Mouse (Mus musculus): ENCODE results near the gene Kif1b. TPM values are rescaled to one million over a fixed set of nuclear protein-coding genes. Genes with fewer than 3 reads are reported as not detected.
A peak's percentile ranks its signal among the peaks of the same experiment; 100 is the strongest.

Kif1b gene
- polyA plus RNA-seq, 1 experiment from 2014 or later = 90.9 TPM

GRCm38 (mm10) chr4:149150721-149151120 is 156.8 kb downstream of the Kif1b start:
- WGBS = 89% methylated on average over 11 of the region's 11 CpGs
- DNase-seq (ENCODE audit: low spot score) = no peak
- Histone ChIP-seq H3K36me3 (peaks cover 69% of the 10 kb centered on the region), H3K27me3 (ENCODE audit: insufficient read depth, poor library complexity, severe bottlenecking) (no peaks in the 10 kb centered on the region; the same call in 1 of the 2 replicates), H3K4me3 (no peak overlapping the region), H3K27ac (no peak overlapping the region), H3K9me3 (0 out of 2 replicates have a peak, but pooled peaks cover 3% of the 10 kb centered on the region), H3K4me1 (replicated peaks) (peaks cover 15% of the 10 kb centered on the region)

- 68% methylated on average over 11 of the region's 11 CpGs for WGBS
- Histone ChIP-seq H3K27me3 (ENCODE audit: insufficient read depth, poor library complexity, severe bottlenecking) (no peaks in the 10 kb centered on the region; the same call in 1 of the 2 replicates), H3K4me1 (replicated peaks) (peaks cover 15% of the 10 kb centered on the region), H3K4me3 (no peak overlapping the region), H3K36me3 (peaks cover 64% of the 10 kb centered on the region), H3K9me3 (0 out of 2 replicates have a peak, but pooled peaks cover 3% of the 10 kb centered on the region), H3K27ac (no peak overlapping the region)
- DNase-seq (ENCODE audit: low spot score) = no peak
Measured at GRCm38 (mm10) chr4:149150256-149150655, 157.2 kb downstream of the Kif1b start.

- H3K4me1 ChIP-seq (replicated peaks) = peaks cover 15% of the 10 kb centered on the region
Measured at GRCm38 (mm10) chr4:149149611-149150010, 157.9 kb downstream of the Kif1b start.

GRCm38 (mm10) chr4:149149196-149149595 is 158.3 kb downstream of the Kif1b start:
- Histone ChIP-seq H3K27me3 (ENCODE audit: insufficient read depth, poor library complexity, severe bottlenecking) (no peaks in the 10 kb centered on the region; the same call in 1 of the 2 replicates), H3K27ac (no peak overlapping the region), H3K36me3 (peaks cover 54% of the 10 kb centered on the region), H3K9me3 (no peaks in the 10 kb centered on the region), H3K4me1 (replicated peaks) (peaks cover 15% of the 10 kb centered on the region), H3K4me3 (no peak overlapping the region)
- WGBS = 76% methylated on average over 9 of the region's 9 CpGs
- no peak for DNase-seq (ENCODE audit: low spot score)

More at GRCm38 (mm10) chr4:149149611-149150010, 157.9 kb downstream of the Kif1b start:
- peak; percentile 28 for DNase-seq (ENCODE audit: low spot score)
- Histone ChIP-seq H3K27ac (no peak overlapping the region), H3K4me3 (no peak overlapping the region), H3K36me3 (peaks cover 58% of the 10 kb centered on the region), H3K9me3 (no peaks in the 10 kb centered on the region), H3K27me3 (ENCODE audit: insufficient read depth, poor library complexity, severe bottlenecking) (no peaks in the 10 kb centered on the region; the same call in 1 of the 2 replicates)
- 64% methylated on average over 7 of the region's 7 CpGs for WGBS

- 86% methylated on average over 4 of the region's 4 CpGs for WGBS
Measured at GRCm38 (mm10) chr4:149148084-149148483, 159.4 kb downstream of the Kif1b start.

GRCm38 (mm10) chr4:149147528-149147927 is 160.0 kb downstream of the Kif1b start:
- H3K4me3 ChIP-seq = no peak overlapping the region
- peaks cover 37% of the 10 kb centered on the region for H3K36me3 ChIP-seq
- peaks cover 15% of the 10 kb centered on the region for H3K4me1 ChIP-seq (replicated peaks)
- WGBS = 84% methylated on average over 7 of the region's 7 CpGs
- no peaks in the 10 kb centered on the region; the same call in 1 of the 2 replicates for H3K27me3 ChIP-seq (ENCODE audit: insufficient read depth, poor library complexity, severe bottlenecking)
- no peak for DNase-seq (ENCODE audit: low spot score)
- no peak overlapping the region for H3K27ac ChIP-seq
- H3K9me3 ChIP-seq = no peaks in the 10 kb centered on the region

More at GRCm38 (mm10) chr4:149148084-149148483, 159.4 kb downstream of the Kif1b start:
- no peaks in the 10 kb centered on the region; the same call in 1 of the 2 replicates for H3K27me3 ChIP-seq (ENCODE audit: insufficient read depth, poor library complexity, severe bottlenecking)
- no peak overlapping the region for H3K27ac ChIP-seq
- peaks cover 15% of the 10 kb centered on the region for H3K4me1 ChIP-seq (replicated peaks)
- DNase-seq (ENCODE audit: low spot score) = no peak
- no peaks in the 10 kb centered on the region for H3K9me3 ChIP-seq
- peaks cover 42% of the 10 kb centered on the region for H3K36me3 ChIP-seq
- no peak overlapping the region for H3K4me3 ChIP-seq

GRCm38 (mm10) chr4:149145151-149145550 is 162.3 kb downstream of the Kif1b start:
- Histone ChIP-seq H3K4me3 (no peak overlapping the region), H3K27me3 (ENCODE audit: insufficient read depth, poor library complexity, severe bottlenecking) (no peaks in the 10 kb centered on the region; the same call in 1 of the 2 replicates), H3K9me3 (no peaks in the 10 kb centered on the region), H3K4me1 (replicated peaks) (peaks cover 12% of the 10 kb centered on the region), H3K27ac (peak overlapping the region; percentile 75), H3K36me3 (peaks cover 13% of the 10 kb centered on the region)
- 73% methylated on average over 4 of the region's 4 CpGs for WGBS
- no peak for DNase-seq (ENCODE audit: low spot score)

GRCm38 (mm10) chr4:149144459-149144858 is 163.0 kb downstream of the Kif1b start:
- peaks cover 6% of the 10 kb centered on the region for H3K36me3 ChIP-seq
- H3K4me3 ChIP-seq = no peak overlapping the region
- peak overlapping the region; percentile 75 for H3K27ac ChIP-seq
- WGBS = 7% methylated on average over 3 of the region's 3 CpGs
- no peaks in the 10 kb centered on the region for H3K9me3 ChIP-seq
- DNase-seq (ENCODE audit: low spot score) = peak; percentile 87
- H3K27me3 ChIP-seq (ENCODE audit: insufficient read depth, poor library complexity, severe bottlenecking) = no peaks in the 10 kb centered on the region; the same call in 1 of the 2 replicates
- H3K4me1 ChIP-seq (replicated peaks) = peaks cover 12% of the 10 kb centered on the region

GRCm38 (mm10) chr4:149143594-149143993 is 163.9 kb downstream of the Kif1b start:
- 39% methylated on average over 4 of the region's 4 CpGs for WGBS
- DNase-seq (ENCODE audit: low spot score) = no peak

GRCm38 (mm10) chr4:149138515-149138914 is 169.0 kb downstream of the Kif1b start:
- H3K36me3 ChIP-seq = peaks cover 11% of the 10 kb centered on the region
- no peaks in the 10 kb centered on the region for H3K27me3 ChIP-seq (ENCODE audit: insufficient read depth, poor library complexity, severe bottlenecking)
- no peak for DNase-seq (ENCODE audit: low spot score)
- H3K27ac ChIP-seq = no peak overlapping the region
- H3K4me3 ChIP-seq = no peak overlapping the region
- H3K4me1 ChIP-seq (replicated peaks) = peaks cover 10% of the 10 kb centered on the region
- H3K9me3 ChIP-seq = no peaks in the 10 kb centered on the region
- 81% methylated on average over 8 of the region's 8 CpGs for WGBS

More at GRCm38 (mm10) chr4:149143594-149143993, 163.9 kb downstream of the Kif1b start:
- Histone ChIP-seq H3K4me1 (replicated peaks) (peaks cover 12% of the 10 kb centered on the region), H3K36me3 (no peaks in the 10 kb centered on the region), H3K9me3 (no peaks in the 10 kb centered on the region), H3K27ac (no peak overlapping the region), H3K4me3 (no peak overlapping the region), H3K27me3 (ENCODE audit: insufficient read depth, poor library complexity, severe bottlenecking) (no peaks in the 10 kb centered on the region; the same call in 1 of the 2 replicates)

GRCm38 (mm10) chr4:149136982-149137770 is 170.3 kb downstream of the Kif1b start, which contains the start of gene Cenps:
Gene Cenps (minus strand): TSS chr4:149137629.
- Histone ChIP-seq H3K27me3 (ENCODE audit: insufficient read depth, poor library complexity, severe bottlenecking) (no peaks in the 10 kb centered on the region), H3K27ac (peak within 1 kb of the TSS; percentile 92), H3K36me3 (peaks cover 23% of the 10 kb centered on the region), H3K4me3 (peak within 1 kb of the TSS; percentile 73), H3K4me1 (replicated peaks) (peaks cover 13% of the 10 kb centered on the region), H3K9me3 (no peaks in the 10 kb centered on the region)
- WGBS = 1% methylated on average over 68 of the region's 68 CpGs
- peak; percentile 96 for DNase-seq (ENCODE audit: low spot score)

- 74% methylated on average over 18 of the region's 18 CpGs for WGBS
- H3K27me3 ChIP-seq (ENCODE audit: insufficient read depth, poor library complexity, severe bottlenecking) = no peaks in the 10 kb centered on the region
- DNase-seq (ENCODE audit: low spot score) = no peak
- peaks cover 13% of the 10 kb centered on the region for H3K4me1 ChIP-seq (replicated peaks)
- peak overlapping the region; percentile 73 for H3K4me3 ChIP-seq
- H3K36me3 ChIP-seq = peaks cover 32% of the 10 kb centered on the region
- peak overlapping the region; percentile 92 for H3K27ac ChIP-seq
- H3K9me3 ChIP-seq = no peaks in the 10 kb centered on the region
Measured at GRCm38 (mm10) chr4:149136116-149136850, 171.2 kb downstream of the Kif1b start.
